Mouse (Mus musculus) naive thymus-derived CD4-positive, alpha-beta T cell, adult 5 months (primary cell): Measurements from ENCODE around the gene Slc15a5. TPM values are rescaled to one million over a fixed set of nuclear protein-coding genes. Genes with fewer than 3 reads are reported as not detected.

Source experiments
- polyA plus RNA-seq: library from polyadenylated mRNA; unstranded; fragments of 100-300 nt; shearing (Covaris generic); gene quantifications from one replicate; pipeline ENCODE4 v1.2.1, GENCODE M21; 2017

Gene Slc15a5
- not detected for polyA plus RNA-seq

GRCm38 (mm10) chr6:138079816-138080215, at the start of gene Slc15a5:
Gene Slc15a5, minus strand, starts transcription at chr6:138079916.

Other genes with a start within 250 kb of the Slc15a5 start
- not detected for gene Mgst1, start 60.4 kb upstream of the Slc15a5 start, polyA plus RNA-seq